Mouse (Mus musculus): Measurements from ENCODE around the gene Mat2a. TPM values are rescaled to one million over a fixed set of nuclear protein-coding genes. Genes with fewer than 3 reads are reported as not detected.
"Not testable (repeated sequence)": the region's sequence is repeated elsewhere in the genome, so short reads cannot be mapped to it uniquely, and the experiment has no call there.

The Mat2a gene
- polyA plus RNA-seq, 1 experiment: 187 TPM

DNA sequence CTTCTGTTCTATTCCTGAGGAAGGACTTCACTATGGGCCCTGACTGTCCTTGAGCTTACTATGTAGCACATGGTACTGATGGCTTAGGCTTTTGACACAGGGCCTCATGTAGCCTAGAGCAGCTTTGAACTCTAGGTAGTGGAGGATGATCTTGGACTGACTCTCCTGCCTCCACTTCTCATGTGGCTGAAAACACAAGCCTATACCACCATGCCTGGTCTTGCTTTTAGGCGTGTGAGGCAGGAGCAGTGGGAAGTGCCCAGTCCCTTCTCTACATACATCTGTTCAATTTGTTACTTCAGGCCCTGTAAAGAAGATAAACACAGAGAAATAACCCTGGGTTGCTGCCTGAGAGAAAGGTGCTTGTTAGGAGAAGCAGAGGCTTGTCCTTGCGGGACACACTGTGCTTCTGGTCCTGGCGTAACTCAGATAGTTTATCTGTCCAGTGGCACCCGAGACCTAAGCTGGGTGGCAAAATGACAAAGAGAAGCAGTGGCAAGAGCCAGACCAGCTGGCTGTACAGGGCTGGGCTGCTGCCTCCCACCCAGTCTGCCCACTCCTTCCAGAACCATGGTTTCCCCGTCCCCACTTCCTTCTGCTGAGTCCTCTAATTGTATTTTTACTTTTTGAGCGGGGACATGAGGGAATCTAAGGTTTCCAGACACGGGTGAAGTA, 14.9 kb upstream of the Mat2a start:
- Histone ChIP-seq H3K4me3 (replicated peaks; ENCODE audit: insufficient read depth, low read depth, low read length) (no peak overlapping the region), H3K4me1 (ENCODE audit: control insufficient read depth, insufficient read depth, low read length) (no peaks in the 10 kb centered on the region), H3K27ac (ENCODE audit: insufficient read depth, low read length) (no peak overlapping the region), H3K27me3 (ENCODE audit: control insufficient read depth, insufficient read depth, low read length) (no peaks in the 10 kb centered on the region)
- whole genome bisulfite sequencing: 41% methylated on average over 7 of the region's 7 CpGs
- no peak for TF ChIP-seq CTCF (IDR thresholded peaks at IDR 0.05; ENCODE audit: borderline replicate concordance, insufficient read depth, low read depth, low read length)
- TF ChIP-seq POLR2A (IDR thresholded peaks at IDR 0.05; ENCODE audit: borderline replicate concordance, insufficient read depth, low read length): no peak
- DNase-seq: no peak

DNA sequence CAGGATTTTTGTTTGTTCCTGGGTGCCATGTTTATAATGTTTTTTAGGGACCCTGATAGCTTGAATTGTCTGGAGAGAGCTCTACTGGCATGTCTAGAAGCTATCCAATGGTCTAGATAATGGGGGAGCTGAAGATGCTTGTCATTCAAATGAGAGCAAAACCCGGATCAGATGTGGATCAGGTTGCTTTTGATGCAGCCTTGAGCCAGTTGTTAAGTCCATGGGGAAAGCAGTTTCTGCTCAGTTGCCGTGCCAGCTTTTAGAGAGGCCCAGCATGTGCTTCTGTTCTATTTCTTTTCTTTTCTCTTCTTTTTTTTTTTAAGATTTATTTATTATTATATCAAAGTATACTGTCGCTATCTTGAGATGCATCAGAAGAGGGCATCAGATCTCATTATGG, 14.2 kb upstream of the Mat2a start:
- 78% methylated on average over 3 of the region's 3 CpGs for WGBS
- DNase-seq: no peak
- H3K27ac ChIP-seq (ENCODE audit: insufficient read depth, low read length): no peak overlapping the region

DNA sequence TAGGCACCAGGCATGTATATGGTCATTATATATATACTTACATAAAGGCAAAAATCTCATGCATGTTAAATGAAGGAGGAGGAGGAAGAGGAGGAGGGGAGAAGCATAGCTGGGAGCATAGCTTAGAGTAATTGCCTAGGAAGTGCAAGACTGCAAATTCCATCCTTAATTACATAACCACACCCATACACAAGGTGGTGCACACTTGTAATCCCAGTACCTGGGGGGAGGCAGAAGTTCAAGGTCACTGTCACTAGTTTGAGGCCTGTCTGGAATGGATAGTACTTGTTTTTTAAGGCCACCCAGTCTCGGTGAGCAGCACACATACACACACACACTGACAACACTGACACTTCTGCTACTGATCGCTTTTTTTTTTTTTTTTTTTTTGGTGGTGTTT, 13.0 kb upstream of the Mat2a start:
- Histone ChIP-seq H3K4me1 (ENCODE audit: control insufficient read depth, insufficient read depth, low read length) (no peaks in the 10 kb centered on the region), H3K27ac (ENCODE audit: insufficient read depth, low read length) (no peak overlapping the region), H3K27me3 (ENCODE audit: control insufficient read depth, insufficient read depth, low read length) (no peaks in the 10 kb centered on the region), H3K4me3 (replicated peaks; ENCODE audit: insufficient read depth, low read depth, low read length) (no peak overlapping the region)
- no peak for DNase-seq
- TF ChIP-seq CTCF (IDR thresholded peaks at IDR 0.05; ENCODE audit: borderline replicate concordance, insufficient read depth, low read depth, low read length): no peak
- no peak for TF ChIP-seq POLR2A (IDR thresholded peaks at IDR 0.05; ENCODE audit: borderline replicate concordance, insufficient read depth, low read length)
- 92% methylated on average over 2 of the region's 2 CpGs for WGBS

More for the DNA sequence above, 14.2 kb upstream of the Mat2a start:
- Histone ChIP-seq H3K4me3 (replicated peaks; ENCODE audit: insufficient read depth, low read depth, low read length) (no peak overlapping the region), H3K27me3 (ENCODE audit: control insufficient read depth, insufficient read depth, low read length) (no peaks in the 10 kb centered on the region), H3K4me1 (ENCODE audit: control insufficient read depth, insufficient read depth, low read length) (no peaks in the 10 kb centered on the region)
- no peak for TF ChIP-seq CTCF (IDR thresholded peaks at IDR 0.05; ENCODE audit: borderline replicate concordance, insufficient read depth, low read depth, low read length)
- TF ChIP-seq POLR2A (IDR thresholded peaks at IDR 0.05; ENCODE audit: borderline replicate concordance, insufficient read depth, low read length): no peak

DNA sequence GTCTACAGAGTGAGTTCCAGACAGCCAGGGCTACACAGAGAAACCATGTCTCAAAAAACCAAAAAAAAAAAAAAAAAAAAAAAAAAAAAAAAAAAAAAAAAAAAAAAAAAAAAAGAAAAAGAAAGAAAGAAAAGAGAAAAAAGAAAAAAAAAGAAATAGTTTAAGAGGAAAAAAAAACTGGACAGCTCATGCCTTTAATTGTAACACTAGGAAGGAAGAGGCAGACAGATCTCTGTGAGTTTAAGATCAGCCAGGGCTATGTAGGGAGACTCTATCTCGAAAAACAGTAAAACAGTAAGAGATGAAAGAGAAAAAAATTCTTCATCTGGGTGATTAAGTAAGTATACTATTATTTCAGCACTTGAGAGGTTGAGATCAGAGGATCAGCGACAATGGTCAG, 12.4 kb upstream of the Mat2a start:
- H3K27ac ChIP-seq (ENCODE audit: insufficient read depth, low read length); DNase-seq; H3K27me3 ChIP-seq (ENCODE audit: control insufficient read depth, insufficient read depth, low read length); H3K4me3 ChIP-seq (replicated peaks; ENCODE audit: insufficient read depth, low read depth, low read length); H3K4me1 ChIP-seq (ENCODE audit: control insufficient read depth, insufficient read depth, low read length): not testable (repeated sequence)
- WGBS: 93% methylated on average over 2 of the region's 2 CpGs

DNA sequence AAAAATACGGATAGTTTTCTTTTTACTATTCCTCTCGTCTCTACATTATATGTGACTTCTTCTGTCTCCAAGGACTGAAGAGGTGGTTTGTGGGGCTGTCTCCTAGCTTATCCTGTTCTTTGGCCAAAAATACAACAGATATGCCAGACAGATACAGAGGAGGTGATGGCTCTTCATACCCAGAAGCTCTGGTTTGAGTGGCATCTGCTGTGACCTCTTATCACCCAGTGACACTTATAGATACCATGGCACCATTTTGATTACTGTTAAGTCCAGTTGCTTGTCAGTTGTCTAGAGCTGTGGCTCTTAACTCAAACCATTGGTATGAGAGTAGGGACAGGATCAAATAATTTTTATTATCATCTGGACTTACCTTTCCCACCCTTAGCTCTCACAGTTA, 8.1 kb upstream of the Mat2a start:
- Histone ChIP-seq H3K27ac (ENCODE audit: insufficient read depth, low read length) (no peak overlapping the region), H3K4me3 (replicated peaks; ENCODE audit: insufficient read depth, low read depth, low read length) (no peak overlapping the region), H3K27me3 (ENCODE audit: control insufficient read depth, insufficient read depth, low read length) (no peaks in the 10 kb centered on the region), H3K4me1 (ENCODE audit: control insufficient read depth, insufficient read depth, low read length) (no peaks in the 10 kb centered on the region)
- TF ChIP-seq POLR2A (IDR thresholded peaks at IDR 0.05; ENCODE audit: borderline replicate concordance, insufficient read depth, low read length): no peak
- no peak for TF ChIP-seq CTCF (IDR thresholded peaks at IDR 0.05; ENCODE audit: borderline replicate concordance, insufficient read depth, low read depth, low read length)
- 91% methylated on average over 2 of the region's 2 CpGs for WGBS
- no peak for DNase-seq

DNA sequence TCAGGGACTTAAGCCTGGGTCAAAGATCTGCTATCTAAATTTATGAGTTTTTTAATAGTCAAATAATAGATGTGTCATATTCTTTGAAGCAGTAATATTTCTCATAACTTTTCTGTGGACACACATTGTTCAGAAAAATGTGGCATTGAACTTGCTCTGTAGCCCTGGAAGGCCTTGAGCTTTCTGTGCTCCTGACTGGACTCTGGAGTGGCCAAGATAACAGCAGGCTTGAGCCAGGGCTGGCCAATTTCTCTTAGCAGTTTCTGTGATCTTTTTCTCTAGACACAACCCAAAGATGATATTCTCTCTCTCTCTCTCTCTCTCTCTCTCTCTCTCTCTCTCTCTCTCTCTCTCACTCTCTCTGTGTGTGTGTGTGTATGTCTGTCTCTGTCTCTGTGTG, 5.7 kb upstream of the Mat2a start:
- TF ChIP-seq POLR2A (IDR thresholded peaks at IDR 0.05; ENCODE audit: borderline replicate concordance, insufficient read depth, low read length) (no peak), CTCF (IDR thresholded peaks at IDR 0.05; ENCODE audit: borderline replicate concordance, insufficient read depth, low read depth, low read length) (no peak)
- Histone ChIP-seq H3K27ac (ENCODE audit: insufficient read depth, low read length) (no peak overlapping the region), H3K4me3 (replicated peaks; ENCODE audit: insufficient read depth, low read depth, low read length) (no peak overlapping the region), H3K4me1 (ENCODE audit: control insufficient read depth, insufficient read depth, low read length) (no peaks in the 10 kb centered on the region; the same call in 1 of the 2 replicates), H3K27me3 (ENCODE audit: control insufficient read depth, insufficient read depth, low read length) (no peaks in the 10 kb centered on the region)
- DNase-seq: no peak

DNA sequence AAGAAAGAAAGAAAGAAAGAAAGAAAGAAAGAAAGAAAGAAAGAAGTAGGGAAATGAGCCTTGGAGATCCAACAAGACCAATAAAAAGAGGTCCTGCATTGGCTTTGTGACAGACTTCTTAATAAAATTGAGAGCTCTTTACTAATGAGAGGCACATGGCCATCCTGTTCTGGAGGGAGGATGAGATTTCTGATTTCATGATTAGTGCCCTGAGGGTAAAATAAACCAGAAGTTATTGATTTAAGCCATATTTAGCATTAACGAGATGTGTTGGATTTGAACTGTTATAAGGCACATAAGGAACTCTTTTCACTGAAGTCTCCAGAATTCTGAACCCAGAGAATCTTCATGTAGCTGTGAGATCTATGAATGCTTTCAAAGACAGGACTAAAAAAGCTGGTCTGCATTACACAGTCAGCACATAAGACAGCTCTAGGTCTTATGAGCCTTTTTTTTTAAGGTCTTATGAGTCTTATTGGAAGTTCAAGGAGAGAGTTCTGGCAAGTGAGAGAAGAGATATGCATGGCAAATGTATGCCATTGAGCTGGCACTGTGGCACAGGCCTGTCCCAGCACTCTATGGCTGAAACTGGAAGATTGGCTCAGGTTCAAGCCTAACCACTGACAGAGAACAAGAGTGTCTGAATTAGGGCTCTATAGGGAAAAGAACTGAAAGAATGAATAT, 3.7 kb upstream of the Mat2a start:
- DNase-seq: no peak
- no peaks in the 10 kb centered on the region for H3K27me3 ChIP-seq (ENCODE audit: control insufficient read depth, insufficient read depth, low read length)
- no peak overlapping the region for H3K4me3 ChIP-seq (replicated peaks; ENCODE audit: insufficient read depth, low read depth, low read length)
- no peak overlapping the region for H3K27ac ChIP-seq (ENCODE audit: insufficient read depth, low read length)
- TF ChIP-seq POLR2A (IDR thresholded peaks at IDR 0.05; ENCODE audit: borderline replicate concordance, insufficient read depth, low read length) (no peak), CTCF (IDR thresholded peaks at IDR 0.05; ENCODE audit: borderline replicate concordance, insufficient read depth, low read depth, low read length) (no peak)
- H3K4me1 ChIP-seq (ENCODE audit: control insufficient read depth, insufficient read depth, low read length): no peaks in the 10 kb centered on the region; the same call in 1 of the 2 replicates
- WGBS: 91% methylated on average over 1 of the region's 1 CpGs
